Mouse (Mus musculus) erythroblast, embryonic 14.5 days (primary cell): ENCODE results near the gene Gm11032.

Source experiments
- GATA1 ChIP-seq: IDR thresholded peaks from 2 replicates; pipeline ENCODE4 v1.6.1; 2012; ENCODE audit warnings: low read length, inconsistent platforms, mixed read lengths
- TAL1 ChIP-seq: IDR thresholded peaks from 3 replicates; pipeline ENCODE4 v1.6.1; 2012; ENCODE audit warnings: low read length, inconsistent platforms, mixed read lengths

GRCm38 (mm10) chr11:4641185-4641584 lies 21.3 kb downstream of the Gm11032 start:
- TF ChIP-seq GATA1 (no peak), TAL1 (no peak)
